Mouse (Mus musculus) kidney, embryonic 14.5 days (tissue): ENCODE data around the gene Plpp6. TPM values are rescaled to one million over a fixed set of nuclear protein-coding genes. Genes with fewer than 3 reads are reported as not detected.

Experiments
- ATAC-seq: fragments of 200-750 bp; cut with Nextera tagmentation; 2 replicates; pipeline ENCODE4 v1.8.0; 2017; ENCODE audit warnings: moderate number of reproducible peaks, mild to moderate bottlenecking, moderate TSS enrichment, moderate library complexity; ENCODE audit not compliant: low FRiP score, low TSS enrichment
- H3K27ac ChIP-seq: fragments of 300-500 bp; sonication (generic); 2 replicates; pipeline ENCODE4 v1.5.1; 2014; ENCODE audit warnings: low read depth, mild to moderate bottlenecking, low read length, moderate library complexity, mixed read lengths
- H3K27me3 ChIP-seq: fragments of 300-500 bp; sonication (generic); 2 replicates; pipeline ENCODE4 v1.6.1; 2014; ENCODE audit warnings: mild to moderate bottlenecking, low read length; ENCODE audit not compliant: control insufficient read depth, insufficient read depth
- H3K36me3 ChIP-seq: fragments of 300-500 bp; sonication (generic); 2 replicates; pipeline ENCODE4 v1.6.1; 2014; ENCODE audit warnings: low read length, mixed read lengths; ENCODE audit not compliant: control insufficient read depth, insufficient read depth
- H3K4me1 ChIP-seq: fragments of 300-500 bp; sonication (generic); 2 replicates; pipeline ENCODE4 v1.6.1; 2014; ENCODE audit warnings: low read length, mixed read lengths; ENCODE audit not compliant: control insufficient read depth, insufficient read depth
- H3K4me2 ChIP-seq: fragments of 300-500 bp; sonication (generic); replicated peaks from 2 replicates; pipeline ENCODE4 v1.6.1; 2014; ENCODE audit warnings: low read depth, mild to moderate bottlenecking, low read length
- H3K4me3 ChIP-seq: fragments of 300-500 bp; sonication (generic); 2 replicates; pipeline ENCODE4 v1.5.1; 2014; ENCODE audit warnings: mild to moderate bottlenecking, low read length
- H3K9ac ChIP-seq: fragments of 300-500 bp; sonication (generic); 2 replicates; pipeline ENCODE4 v1.6.1; 2014; ENCODE audit warnings: low read depth, mild to moderate bottlenecking, low read length, moderate library complexity
- H3K9me3 ChIP-seq: fragments of 300-500 bp; sonication (generic); 2 replicates; pipeline ENCODE4 v1.6.1; 2016; ENCODE audit warnings: low read length; ENCODE audit not compliant: control insufficient read depth
- WGBS: fragments of 180-500 bp; shearing (Covaris S2); extraction: QIAGEN DNeasy Blood & Tissue Kit; methylation state at CpG from one replicate; pipeline ENCODE4 v1.1.7; 2014; 5-methylcytosine and 5-hydroxymethylcytosine counted together
- polyA plus RNA-seq: library from polyadenylated mRNA; unstranded; fragments of >200 nt; fragmentation: Nextera tagmentation; extraction: Ambion mirVana; gene quantifications from 2 replicates; pipeline ENCODE4 v1.2.1, GENCODE M21; 2014

Plpp6 gene
- polyA plus RNA-seq, 1 experiment from 2014 or later = 12.5 TPM

- Histone ChIP-seq H3K9ac (no peak overlapping the region), H3K4me1 (no peaks in the 10 kb centered on the region), H3K9me3 (no peaks in the 10 kb centered on the region), H3K27ac (0 out of 2 replicates have a peak overlapping the region, but pooled peaks have one; percentile 59), H3K4me3 (no peak overlapping the region), H3K36me3 (peaks cover 49% of the 10 kb centered on the region), H3K4me2 (no peak overlapping the region), H3K27me3 (no peaks in the 10 kb centered on the region)
- 66% methylated on average over 8 of the region's 8 CpGs for WGBS
- no peak for ATAC-seq
Measured at GRCm38 (mm10) chr19:29015410-29016203, 51.9 kb downstream of the Plpp6 start.

GRCm38 (mm10) chr19:29016204-29016765, 52.5 kb downstream of the Plpp6 start:
- H3K9me3 ChIP-seq = no peaks in the 10 kb centered on the region
- H3K9ac ChIP-seq = no peak overlapping the region
- H3K4me3 ChIP-seq = no peak overlapping the region
- H3K27me3 ChIP-seq = no peaks in the 10 kb centered on the region
- peaks cover 51% of the 10 kb centered on the region for H3K36me3 ChIP-seq
- no peak overlapping the region for H3K4me2 ChIP-seq
- H3K27ac ChIP-seq = no peak overlapping the region
- ATAC-seq = no peak
- WGBS = 61% methylated on average over 5 of the region's 5 CpGs
- H3K4me1 ChIP-seq = no peaks in the 10 kb centered on the region

Other genes starting within 250 kb of the Plpp6 start
- 1.2 and 1.3 TPM in 2 replicates for gene Slc1a1, start 128.9 kb upstream of the Plpp6 start, polyA plus RNA-seq
- 2.8 and 3.0 TPM in 2 replicates for gene 4430402I18Rik, start 3.8 kb downstream of the Plpp6 start, polyA plus RNA-seq
- gene Cdc37l1, start 26.4 kb downstream of the Plpp6 start, polyA plus RNA-seq = 30.0 and 47.2 TPM in 2 replicates
- gene Ak3, start 84.0 kb downstream of the Plpp6 start, polyA plus RNA-seq = 51.1 and 97.7 TPM in 2 replicates
- gene Rcl1, start 137.4 kb downstream of the Plpp6 start, polyA plus RNA-seq = 52.3 and 66.0 TPM in 2 replicates